Mouse (Mus musculus): ENCODE data around the gene Cmtm7.

Cmtm7 gene

GRCm38 (mm10) chr9:114767030-114767429 lies 14.6 kb downstream of the Cmtm7 start:
- no peak for DNase-seq (ENCODE audit: extremely low spot score)

- DNase-seq (ENCODE audit: extremely low spot score): peak; percentile 41
These were observed 18.3 kb downstream of the Cmtm7 start for GRCm38 (mm10) chr9:114763341-114763740.

GRCm38 (mm10) chr9:114761848-114762247 lies 19.8 kb downstream of the Cmtm7 start:
- no peak for DNase-seq (ENCODE audit: extremely low spot score)

GRCm38 (mm10) chr9:114760353-114760752 lies 21.3 kb downstream of the Cmtm7 start:
- DNase-seq (ENCODE audit: extremely low spot score): no peak

- DNase-seq (ENCODE audit: extremely low spot score): no peak
These were observed 21.8 kb downstream of the Cmtm7 start for GRCm38 (mm10) chr9:114759886-114760285.

GRCm38 (mm10) chr9:114758801-114759200 lies 22.9 kb downstream of the Cmtm7 start:
- no peak for DNase-seq (ENCODE audit: extremely low spot score)

GRCm38 (mm10) chr9:114758272-114758671 lies 23.4 kb downstream of the Cmtm7 start:
- no peak for DNase-seq (ENCODE audit: extremely low spot score)

GRCm38 (mm10) chr9:114752863-114753484 lies 28.7 kb downstream of the Cmtm7 start:
- peak; percentile 86 for DNase-seq (ENCODE audit: extremely low spot score)

- no peak for DNase-seq (ENCODE audit: extremely low spot score)
These were observed 29.3 kb downstream of the Cmtm7 start for GRCm38 (mm10) chr9:114752311-114752710.

- DNase-seq (ENCODE audit: extremely low spot score): no peak
These were observed 30.1 kb downstream of the Cmtm7 start for GRCm38 (mm10) chr9:114751582-114751981.

GRCm38 (mm10) chr9:114747466-114747865 lies 34.2 kb downstream of the Cmtm7 start:
- no peak for DNase-seq (ENCODE audit: extremely low spot score)

- no peak for DNase-seq (ENCODE audit: extremely low spot score)
These were observed 34.6 kb downstream of the Cmtm7 start for GRCm38 (mm10) chr9:114747012-114747411.

- DNase-seq (ENCODE audit: extremely low spot score): no peak
These were observed 36.0 kb downstream of the Cmtm7 start for GRCm38 (mm10) chr9:114745654-114746053.

- DNase-seq (ENCODE audit: extremely low spot score): no peak
These were observed 36.5 kb downstream of the Cmtm7 start for GRCm38 (mm10) chr9:114745163-114745562.

- no peak for DNase-seq (ENCODE audit: extremely low spot score)
These were observed 38.9 kb downstream of the Cmtm7 start for GRCm38 (mm10) chr9:114742731-114743130.

GRCm38 (mm10) chr9:114740336-114740735 lies 41.3 kb downstream of the Cmtm7 start:
- no peak for DNase-seq (ENCODE audit: extremely low spot score)

- DNase-seq (ENCODE audit: extremely low spot score): no peak
These were observed 45.2 kb downstream of the Cmtm7 start for GRCm38 (mm10) chr9:114736442-114736841.

- DNase-seq (ENCODE audit: extremely low spot score): no peak
These were observed 48.4 kb downstream of the Cmtm7 start for GRCm38 (mm10) chr9:114733238-114733637.

GRCm38 (mm10) chr9:114731871-114732682 lies 49.6 kb downstream of the Cmtm7 start:
- no peak for DNase-seq (ENCODE audit: extremely low spot score)

GRCm38 (mm10) chr9:114731011-114731755 lies 50.5 kb downstream of the Cmtm7 start, which contains the start of gene Cmtm6:
Cmtm6 (plus strand) TSS chr9:114731116.
- DNase-seq (ENCODE audit: extremely low spot score): peak; percentile 98

- peak; percentile 13 for DNase-seq (ENCODE audit: extremely low spot score)
These were observed 51.5 kb downstream of the Cmtm7 start for GRCm38 (mm10) chr9:114729911-114730805.

Measured in embryo, embryonic 9.5 days (tissue).